Mouse (Mus musculus) midbrain, embryonic 10.5 days (tissue): ENCODE results near the gene St5. TPM values are rescaled to one million over a fixed set of nuclear protein-coding genes. Genes with fewer than 3 reads are reported as not detected.

Experiments used
- DNase-seq: peaks from one replicate; pipeline ENCODE4 v3.0.0-alpha.2; 2017; ENCODE audit warnings: low spot score
- H3K27ac ChIP-seq: fragments of 300-500 bp; sonication (generic); replicated peaks from 2 replicates; pipeline ENCODE4 v1.5.1; 2016; ENCODE audit warnings: mild to moderate bottlenecking
- H3K27me3 ChIP-seq: fragments of 300-500 bp; sonication (generic); 2 replicates; pipeline ENCODE4 v1.6.1; 2016; ENCODE audit warnings: low read depth, mild to moderate bottlenecking; ENCODE audit not compliant: poor library complexity, severe bottlenecking
- H3K36me3 ChIP-seq: fragments of 300-500 bp; sonication (generic); 2 replicates; pipeline ENCODE4 v1.6.1; 2016; ENCODE audit warnings: mild to moderate bottlenecking, moderate library complexity
- H3K4me1 ChIP-seq: fragments of 300-500 bp; sonication (generic); 2 replicates; pipeline ENCODE4 v1.6.1; 2016
- H3K4me3 ChIP-seq: fragments of 300-500 bp; sonication (generic); 2 replicates; pipeline ENCODE4 v1.5.1; 2016; ENCODE audit warnings: mild to moderate bottlenecking, moderate library complexity
- H3K9me3 ChIP-seq: fragments of 300-500 bp; sonication (generic); replicated peaks from 2 replicates; pipeline ENCODE4 v1.6.1; 2016; ENCODE audit warnings: mild to moderate bottlenecking
- WGBS: fragments of 180-500 bp; shearing (Covaris S2); methylation state at CpG from one replicate; pipeline ENCODE4 v1.1.7; 2016; 5-methylcytosine and 5-hydroxymethylcytosine counted together
- polyA plus RNA-seq: library from polyadenylated mRNA; unstranded; fragments of >200 nt; fragmentation: Nextera tagmentation; extraction: Ambion mirVana; gene quantifications from 2 replicates; pipeline ENCODE4 v1.2.1, GENCODE M21; 2016

The St5 gene
- polyA plus RNA-seq, 1 experiment from 2014 or later, result 36.3 TPM

DNA sequence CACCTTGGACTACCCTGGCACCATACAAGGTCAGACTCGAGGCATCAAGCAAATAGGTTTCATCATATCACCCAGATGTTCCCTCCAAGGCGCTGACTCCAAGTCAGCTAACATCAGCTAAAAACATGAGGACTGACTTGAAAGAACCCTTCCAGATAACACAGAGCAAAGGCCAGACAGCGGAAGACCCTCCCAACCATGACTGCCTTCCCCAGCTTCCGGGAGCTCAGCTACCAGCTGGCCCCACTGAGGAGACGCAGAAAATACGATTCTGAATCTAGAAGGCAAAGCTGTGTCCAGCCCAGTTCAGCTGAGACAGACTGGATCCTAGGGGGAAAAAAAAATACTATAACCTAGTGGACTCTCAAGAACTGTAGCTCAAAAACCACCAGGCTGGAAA lies 114.4 kb downstream of the St5 start:
- DNase-seq, result no peak
- WGBS, result 84% methylated on average over 6 of the region's 6 CpGs
- Histone ChIP-seq H3K9me3 (no peaks in the 10 kb centered on the region), H3K4me1 (peaks cover 13% of the 10 kb centered on the region; the same call in 1 of the 2 replicates), H3K27me3 (no peaks in the 10 kb centered on the region), H3K36me3 (no peaks in the 10 kb centered on the region), H3K4me3 (no peak overlapping the region), H3K27ac (0 out of 2 replicates have a peak overlapping the region, but pooled peaks have one; percentile 33)

- no peaks in the 10 kb centered on the region for H3K9me3 ChIP-seq
- no peaks in the 10 kb centered on the region for H3K36me3 ChIP-seq
- H3K4me1 ChIP-seq, result peaks cover 13% of the 10 kb centered on the region; the same call in 1 of the 2 replicates
- DNase-seq, result no peak
- WGBS, result 88% methylated on average over 8 of the region's 8 CpGs
- H3K4me3 ChIP-seq, result no peak overlapping the region
- H3K27ac ChIP-seq, result peak overlapping the region; percentile 42; the same call in 1 of the 2 replicates
- H3K27me3 ChIP-seq, result no peaks in the 10 kb centered on the region
Measured at GRCm38 (mm10) chr7:109588145-109588544, 115.3 kb downstream of the St5 start.

DNA sequence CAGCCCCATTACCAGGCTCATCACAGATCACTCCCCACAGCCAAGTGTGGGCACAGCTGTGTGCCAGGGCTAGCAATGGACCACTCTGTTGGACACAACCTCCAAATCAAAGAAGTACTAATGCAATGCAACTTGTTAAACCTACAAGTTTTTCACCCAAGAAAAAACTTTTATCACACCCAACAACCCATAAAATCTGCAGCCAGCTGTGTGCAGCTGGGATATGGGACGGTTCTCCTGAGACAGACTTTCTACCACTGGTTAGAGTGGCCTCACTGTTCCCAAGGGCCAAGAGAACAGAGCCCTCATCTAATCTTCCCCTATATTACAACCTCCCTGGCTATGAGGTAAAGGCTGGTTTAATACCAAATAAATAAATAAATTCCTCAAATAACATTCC lies 118.9 kb downstream of the St5 start:
- no peak overlapping the region for H3K4me3 ChIP-seq
- WGBS, result 83% methylated on average over 1 of the region's 1 CpGs
- H3K36me3 ChIP-seq, result no peaks in the 10 kb centered on the region
- H3K4me1 ChIP-seq, result peaks cover 22% of the 10 kb centered on the region
- no peaks in the 10 kb centered on the region for H3K27me3 ChIP-seq
- H3K27ac ChIP-seq, result no peak overlapping the region
- no peak for DNase-seq
- H3K9me3 ChIP-seq, result no peaks in the 10 kb centered on the region

GRCm38 (mm10) chr7:109580489-109580888 lies 122.9 kb downstream of the St5 start:
- H3K4me1 ChIP-seq, result peaks cover 57% of the 10 kb centered on the region
- 77% methylated on average over 4 of the region's 4 CpGs for WGBS

GRCm38 (mm10) chr7:109579585-109580307 lies 123.7 kb downstream of the St5 start:
- H3K27me3 ChIP-seq, result no peaks in the 10 kb centered on the region
- H3K36me3 ChIP-seq, result no peaks in the 10 kb centered on the region
- WGBS, result 59% methylated on average over 6 of the region's 6 CpGs
- peak; percentile 63 for DNase-seq
- H3K9me3 ChIP-seq, result no peaks in the 10 kb centered on the region
- H3K4me3 ChIP-seq, result no peak overlapping the region
- peak overlapping the region; percentile 83 for H3K27ac ChIP-seq
- H3K4me1 ChIP-seq, result peaks cover 64% of the 10 kb centered on the region

More at GRCm38 (mm10) chr7:109580489-109580888, 122.9 kb downstream of the St5 start:
- Histone ChIP-seq H3K36me3 (no peaks in the 10 kb centered on the region), H3K27me3 (no peaks in the 10 kb centered on the region), H3K27ac (peak overlapping the region; percentile 83), H3K4me3 (no peak overlapping the region), H3K9me3 (no peaks in the 10 kb centered on the region)
- DNase-seq, result no peak

- Histone ChIP-seq H3K36me3 (no peaks in the 10 kb centered on the region), H3K4me3 (no peak overlapping the region), H3K9me3 (no peaks in the 10 kb centered on the region), H3K4me1 (peaks cover 66% of the 10 kb centered on the region), H3K27ac (peak overlapping the region; percentile 83), H3K27me3 (no peaks in the 10 kb centered on the region)
- no peak for DNase-seq
- 62% methylated on average over 2 of the region's 2 CpGs for WGBS
Measured at GRCm38 (mm10) chr7:109578880-109579584, 124.4 kb downstream of the St5 start.

DNA sequence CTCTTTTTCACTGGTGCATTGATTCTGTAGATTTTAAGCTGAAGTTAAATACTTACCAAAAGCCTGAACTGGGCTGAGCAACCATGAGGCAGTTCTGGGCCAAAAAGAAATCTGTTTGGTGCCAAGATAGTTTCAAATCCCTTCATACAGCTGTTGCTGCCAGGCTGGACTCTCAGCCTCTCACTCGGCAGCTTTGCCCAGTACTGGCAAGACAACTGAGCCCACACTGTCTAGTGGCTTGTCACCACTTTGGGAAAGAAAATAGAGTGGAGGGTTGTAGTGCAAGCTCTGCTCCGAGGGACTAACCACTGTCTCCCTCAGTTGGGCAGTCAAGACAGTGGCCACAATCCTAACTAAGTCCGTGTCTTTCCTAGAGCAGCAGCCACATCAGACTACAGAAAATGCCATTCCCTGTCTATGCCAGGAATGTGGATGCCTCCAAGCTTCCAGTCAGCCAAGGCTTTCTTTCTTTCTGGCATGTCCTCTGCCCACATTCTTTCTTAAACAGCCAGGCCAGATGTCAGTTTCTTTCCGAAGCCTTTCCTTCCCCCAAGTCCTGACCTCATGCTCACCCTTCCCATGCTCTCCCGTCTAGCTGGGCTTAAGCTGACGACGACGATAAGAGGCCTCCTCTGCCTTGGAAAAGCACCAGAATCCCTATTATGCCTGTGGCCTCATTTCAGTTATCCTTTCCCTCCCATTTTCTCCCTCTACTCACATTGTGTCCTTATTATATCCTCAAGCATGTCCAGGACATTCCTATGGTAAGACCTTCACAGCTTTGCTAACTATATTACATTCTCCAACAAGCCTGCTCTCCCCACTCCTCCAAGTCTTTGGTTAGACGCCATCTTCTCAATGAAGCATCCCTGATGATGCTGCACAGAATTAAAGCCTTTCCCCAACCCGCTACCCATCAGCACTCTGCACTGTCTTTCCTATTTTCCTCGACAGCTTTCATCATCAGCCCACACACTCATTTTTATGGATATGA lies 126.8 kb downstream of the St5 start:
- Histone ChIP-seq H3K27me3 (no peaks in the 10 kb centered on the region), H3K36me3 (no peaks in the 10 kb centered on the region), H3K9me3 (no peaks in the 10 kb centered on the region), H3K4me1 (peaks cover 66% of the 10 kb centered on the region), H3K4me3 (no peak overlapping the region), H3K27ac (peak overlapping the region; percentile 69)
- WGBS, result 60% methylated on average over 11 of the region's 11 CpGs
- no peak for DNase-seq

GRCm38 (mm10) chr7:109574166-109574565 lies 129.2 kb downstream of the St5 start:
- WGBS, result 96% methylated on average over 7 of the region's 7 CpGs
- no peaks in the 10 kb centered on the region for H3K27me3 ChIP-seq
- no peak for DNase-seq
- no peak overlapping the region for H3K4me3 ChIP-seq
- peaks cover 44% of the 10 kb centered on the region for H3K4me1 ChIP-seq
- H3K27ac ChIP-seq, result no peak overlapping the region
- H3K36me3 ChIP-seq, result no peaks in the 10 kb centered on the region
- no peaks in the 10 kb centered on the region for H3K9me3 ChIP-seq

DNA sequence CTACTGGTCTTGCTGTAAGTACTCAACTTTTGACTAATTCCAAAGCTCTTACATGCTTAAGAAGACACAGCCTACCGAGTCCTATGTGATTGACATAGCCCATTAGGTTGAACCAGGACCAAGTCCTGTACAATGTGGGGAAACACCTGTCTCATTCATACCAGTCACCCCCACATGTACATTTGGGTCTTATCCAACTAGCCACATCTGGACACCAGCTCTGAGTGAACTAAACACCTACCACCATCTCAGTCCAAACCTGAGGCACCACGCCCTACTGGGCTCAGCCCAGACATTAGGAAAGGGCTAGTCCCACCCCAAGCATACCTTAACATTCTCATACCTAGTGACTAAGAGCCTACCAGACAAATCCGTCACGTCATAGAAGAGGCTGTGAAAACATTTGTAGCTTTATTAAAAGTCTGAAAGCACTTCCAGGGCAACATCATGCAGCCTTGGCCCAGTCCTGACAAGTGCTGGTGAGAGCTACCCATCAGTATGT lies 135.0 kb downstream of the St5 start:
- no peaks in the 10 kb centered on the region for H3K27me3 ChIP-seq
- no peak overlapping the region for H3K4me3 ChIP-seq
- no peaks in the 10 kb centered on the region for H3K9me3 ChIP-seq
- H3K27ac ChIP-seq, result no peak overlapping the region
- no peaks in the 10 kb centered on the region for H3K4me1 ChIP-seq
- no peaks in the 10 kb centered on the region for H3K36me3 ChIP-seq
- no peak for DNase-seq
- WGBS, result 89% methylated on average over 4 of the region's 4 CpGs

GRCm38 (mm10) chr7:109566841-109567768 lies 136.3 kb downstream of the St5 start:
- H3K4me3 ChIP-seq, result no peak overlapping the region
- H3K36me3 ChIP-seq, result no peaks in the 10 kb centered on the region
- H3K9me3 ChIP-seq, result no peaks in the 10 kb centered on the region
- DNase-seq, result no peak
- H3K27ac ChIP-seq, result no peak overlapping the region
- no peaks in the 10 kb centered on the region for H3K27me3 ChIP-seq
- peaks cover 8% of the 10 kb centered on the region for H3K4me1 ChIP-seq
- WGBS, result 82% methylated on average over 11 of the region's 11 CpGs

- Histone ChIP-seq H3K27me3 (no peaks in the 10 kb centered on the region), H3K4me1 (peaks cover 13% of the 10 kb centered on the region), H3K27ac (no peak overlapping the region), H3K36me3 (no peaks in the 10 kb centered on the region), H3K4me3 (no peak overlapping the region), H3K9me3 (no peaks in the 10 kb centered on the region)
- DNase-seq, result no peak
Measured at GRCm38 (mm10) chr7:109566327-109566726, 137.1 kb downstream of the St5 start.
